Mouse (Mus musculus): ENCODE results near the gene Chst15.

Gene Chst15

GRCm38 (mm10) chr7:132302508-132303241 is 14.4 kb downstream of the Chst15 start:
- no peak for DNase-seq (ENCODE audit: extremely low spot score)

- DNase-seq (ENCODE audit: extremely low spot score): no peak
Measured at GRCm38 (mm10) chr7:132299661-132300210, 17.3 kb downstream of the Chst15 start.

DNA sequence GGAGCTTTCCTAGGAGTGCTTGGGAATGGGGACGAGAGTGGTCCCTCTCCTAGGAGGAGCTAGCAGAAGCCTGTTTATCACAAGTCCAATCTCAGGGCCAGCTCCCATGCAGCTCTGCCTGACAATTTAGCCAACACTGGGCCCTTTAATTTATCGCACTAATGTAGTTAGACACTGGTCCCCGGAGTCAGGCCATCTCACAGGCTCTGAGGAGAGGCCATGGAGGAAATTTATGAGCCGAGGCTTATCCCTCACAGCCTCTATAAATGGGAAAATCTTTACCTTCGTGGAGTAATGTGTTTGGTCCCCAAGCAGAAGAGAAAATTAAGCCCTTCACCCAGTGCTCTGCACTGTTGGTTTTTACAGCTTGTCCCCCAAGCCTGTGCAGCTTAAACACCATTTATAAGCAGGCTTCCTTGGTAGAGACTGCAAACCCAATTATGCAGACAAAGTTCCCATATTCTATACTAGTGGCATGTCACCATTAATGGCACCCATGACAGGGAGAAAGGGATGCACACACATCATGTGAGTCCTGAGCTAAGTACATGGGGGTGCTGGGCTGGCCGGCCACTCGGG is 18.5 kb downstream of the Chst15 start:
- no peak for DNase-seq (ENCODE audit: extremely low spot score)

DNA sequence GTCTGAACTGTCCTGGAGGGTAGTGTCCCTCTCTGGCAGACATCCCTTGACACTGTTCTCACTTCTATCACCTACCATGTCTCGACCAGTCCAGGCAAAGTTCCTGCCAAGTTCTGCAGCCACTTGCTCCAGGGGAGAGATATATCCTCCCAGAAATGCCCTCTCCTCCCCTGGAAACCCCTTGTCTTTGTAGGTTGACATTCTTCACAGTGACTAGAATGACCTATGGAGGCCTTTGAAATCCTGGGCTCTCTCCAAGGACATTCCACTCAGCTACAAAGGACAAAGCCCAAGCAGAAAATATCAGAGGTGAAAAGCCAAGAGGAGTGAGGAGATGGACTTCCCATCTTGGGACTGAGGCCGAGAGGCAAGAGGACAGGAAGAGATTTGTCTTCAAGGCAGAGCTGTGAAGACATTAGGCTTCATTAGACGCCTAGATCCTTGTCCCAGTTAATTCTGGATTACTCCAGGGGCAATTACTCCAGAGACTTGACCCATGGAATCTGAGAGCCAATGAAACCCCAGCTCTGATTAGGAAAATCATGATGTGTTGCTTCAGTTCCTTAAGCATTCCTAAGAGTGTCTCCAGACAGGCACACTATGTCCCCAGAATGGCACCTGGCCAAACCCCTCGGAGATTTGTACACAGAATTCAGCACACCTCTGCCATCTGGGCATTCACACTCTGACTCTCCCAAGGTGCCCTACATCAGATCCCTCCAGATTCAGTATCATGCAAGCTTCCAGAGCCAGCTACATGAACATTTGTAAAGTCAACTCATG is 20.2 kb downstream of the Chst15 start:
- DNase-seq (ENCODE audit: extremely low spot score): no peak

DNA sequence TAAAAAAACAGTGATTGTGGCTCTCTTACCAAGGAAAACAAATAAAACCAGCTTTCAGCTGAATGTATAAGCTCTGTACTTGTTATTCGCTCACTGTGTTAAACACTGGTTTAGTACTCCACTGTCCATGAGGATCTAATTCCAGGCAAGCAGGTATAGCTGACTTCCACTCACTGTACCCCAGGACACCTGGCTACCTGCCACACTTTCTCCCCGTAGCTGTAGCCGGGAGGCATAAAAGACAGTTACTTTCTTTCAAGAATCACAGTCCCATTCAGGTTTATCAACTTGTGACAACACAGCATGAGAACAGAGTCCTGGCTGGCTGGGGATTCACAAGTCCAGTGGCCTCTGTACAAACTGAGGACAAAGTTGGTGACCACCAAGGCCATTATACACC is 20.9 kb downstream of the Chst15 start:
- DNase-seq (ENCODE audit: extremely low spot score): no peak

DNA sequence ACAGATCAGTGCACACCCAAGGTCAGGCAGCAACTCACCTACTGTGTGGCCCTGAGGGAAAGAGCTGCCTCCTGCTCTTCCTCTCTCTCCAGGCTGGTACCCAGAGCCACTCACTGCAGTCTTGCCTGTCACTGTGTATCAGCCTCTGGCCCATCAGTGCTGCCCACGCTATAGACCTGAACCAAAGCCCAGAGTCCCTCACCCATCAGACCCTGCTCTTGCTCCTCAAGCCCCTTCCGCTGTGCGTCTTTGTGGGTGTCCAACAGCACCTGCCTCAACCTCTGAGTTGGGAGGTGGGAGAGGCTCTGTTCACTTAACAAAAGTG is 29.7 kb downstream of the Chst15 start:
- no peak for DNase-seq (ENCODE audit: extremely low spot score)

GRCm38 (mm10) chr7:132286630-132287339 is 30.2 kb downstream of the Chst15 start:
- DNase-seq (ENCODE audit: extremely low spot score): no peak

DNA sequence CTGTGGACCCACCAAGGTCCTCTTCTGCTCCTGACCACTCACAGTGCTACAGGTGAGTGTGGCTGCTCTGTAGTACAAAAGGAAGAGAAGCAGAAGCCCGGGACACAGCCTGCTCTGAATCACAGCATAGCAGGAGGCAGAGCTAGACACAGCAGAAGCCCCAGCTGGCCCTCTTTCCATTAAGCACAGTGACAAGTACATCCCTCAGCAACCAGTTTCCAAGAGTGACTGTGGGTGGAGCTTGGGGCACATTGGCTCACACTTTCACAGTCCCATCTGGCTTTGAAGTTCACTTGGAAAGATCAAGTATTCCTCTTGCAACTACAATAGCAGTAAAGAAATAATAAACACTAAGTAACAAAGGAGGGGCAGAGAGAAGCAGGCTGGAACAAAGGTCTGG is 32.2 kb downstream of the Chst15 start:
- DNase-seq (ENCODE audit: extremely low spot score): no peak

DNA sequence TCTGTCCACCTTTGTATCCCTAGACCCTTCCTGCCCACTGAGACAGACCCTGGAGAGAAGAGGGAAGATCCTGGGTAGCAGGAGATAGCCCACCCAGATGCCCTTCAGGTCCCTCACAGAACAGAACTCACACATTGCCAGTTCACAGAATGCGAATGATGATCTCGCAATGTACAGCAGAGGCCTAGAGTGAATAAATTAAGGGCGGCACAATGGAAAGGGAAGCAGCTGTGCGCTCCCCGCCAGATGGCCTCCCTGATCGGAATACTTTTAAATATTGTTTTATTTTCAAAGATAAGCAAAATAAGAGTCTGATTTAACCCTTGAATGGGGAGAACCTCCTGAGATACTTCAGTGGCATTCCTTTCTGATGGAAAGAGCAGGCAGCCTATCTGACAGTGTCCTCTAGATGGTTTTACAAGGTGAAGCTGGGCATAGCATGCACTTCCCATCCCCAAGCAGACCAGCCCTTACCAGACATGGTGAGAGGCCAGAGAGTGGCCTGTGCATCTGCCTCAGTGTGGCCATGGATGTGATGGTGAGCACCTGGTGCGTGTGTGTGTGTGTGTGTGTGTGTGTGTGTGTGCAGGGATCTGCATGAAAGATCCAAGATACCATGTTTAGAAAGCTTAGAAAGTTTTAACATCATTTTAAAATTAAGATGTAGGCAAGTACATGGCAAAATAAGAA is 32.8 kb downstream of the Chst15 start:
- DNase-seq (ENCODE audit: extremely low spot score): no peak

DNA sequence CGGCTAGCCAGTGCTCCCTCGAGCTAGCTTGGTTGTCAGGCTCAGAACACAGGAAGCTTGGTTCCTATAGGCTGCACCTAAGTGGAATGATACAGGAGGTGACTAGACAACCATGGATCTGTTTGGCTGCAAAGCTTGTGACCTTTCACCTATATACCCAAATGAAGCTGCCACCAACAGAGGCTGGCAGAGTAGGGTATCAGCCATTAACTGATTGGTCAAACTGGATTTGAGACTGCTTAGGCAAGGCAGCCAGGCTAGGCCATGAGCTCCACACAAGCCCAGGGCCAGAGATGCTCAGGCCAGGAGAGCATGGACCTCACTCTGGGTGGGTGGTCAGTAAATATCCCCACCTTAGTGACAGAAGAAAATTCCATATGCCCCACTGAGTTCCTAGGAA is 34.5 kb downstream of the Chst15 start:
- no peak for DNase-seq (ENCODE audit: extremely low spot score)

DNA sequence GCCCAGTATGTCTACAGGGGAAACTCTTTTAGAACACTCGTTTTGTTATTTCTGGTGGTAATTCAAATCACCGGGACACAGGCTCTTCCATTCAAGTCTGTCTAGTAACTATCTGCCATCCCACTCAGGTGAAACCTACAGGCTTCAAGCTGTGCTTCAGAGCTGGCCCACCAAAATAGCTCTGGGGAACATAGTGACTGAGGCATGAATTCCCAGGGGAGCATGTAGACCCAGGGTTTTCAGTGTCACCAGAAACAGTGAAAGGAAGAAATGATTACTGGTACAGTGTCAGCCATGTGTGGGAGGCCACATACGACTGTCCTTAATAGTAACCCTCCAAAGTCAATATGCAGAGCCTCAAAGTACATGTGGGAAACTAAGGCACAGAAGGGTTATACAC is 34.9 kb downstream of the Chst15 start:
- DNase-seq (ENCODE audit: extremely low spot score): no peak

DNA sequence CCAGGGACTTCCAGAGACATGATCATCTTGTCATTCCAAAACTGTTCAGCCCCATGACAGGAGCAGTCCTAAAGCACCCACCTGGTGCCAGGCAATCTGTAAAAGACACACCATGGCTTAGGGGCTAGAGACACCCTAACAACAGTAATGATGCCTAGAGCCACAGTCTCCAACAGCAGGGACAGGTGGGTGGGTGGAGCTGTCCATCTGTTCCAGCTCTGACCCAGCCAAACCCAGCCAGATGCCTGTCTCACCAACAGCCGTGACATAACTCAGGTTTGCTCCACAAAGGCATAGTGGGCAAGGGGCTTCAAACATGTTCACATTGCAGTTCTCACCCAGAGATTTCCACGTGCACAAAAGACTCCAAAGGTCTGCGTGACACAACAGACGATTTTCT is 35.3 kb downstream of the Chst15 start:
- no peak for DNase-seq (ENCODE audit: extremely low spot score)

DNA sequence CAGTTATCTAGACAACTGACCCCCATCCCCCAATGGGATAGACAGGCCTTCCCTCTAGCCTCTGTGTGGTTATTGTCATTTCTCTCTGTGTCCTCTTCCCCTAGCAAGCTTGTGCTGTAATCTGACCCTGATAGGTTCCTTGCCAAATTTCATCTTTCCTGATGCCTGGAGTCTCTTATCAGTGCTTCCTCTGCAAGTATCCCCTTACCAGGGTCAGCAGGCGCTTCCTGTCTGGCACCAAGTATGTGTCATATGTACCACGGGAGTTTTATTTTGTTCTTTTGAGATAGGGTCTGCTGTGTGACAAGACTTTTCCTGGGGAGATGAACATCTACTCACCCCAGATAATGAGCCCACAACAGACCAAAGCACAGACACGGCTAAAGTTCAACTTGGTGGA is 38.4 kb downstream of the Chst15 start:
- no peak for DNase-seq (ENCODE audit: extremely low spot score)

DNA sequence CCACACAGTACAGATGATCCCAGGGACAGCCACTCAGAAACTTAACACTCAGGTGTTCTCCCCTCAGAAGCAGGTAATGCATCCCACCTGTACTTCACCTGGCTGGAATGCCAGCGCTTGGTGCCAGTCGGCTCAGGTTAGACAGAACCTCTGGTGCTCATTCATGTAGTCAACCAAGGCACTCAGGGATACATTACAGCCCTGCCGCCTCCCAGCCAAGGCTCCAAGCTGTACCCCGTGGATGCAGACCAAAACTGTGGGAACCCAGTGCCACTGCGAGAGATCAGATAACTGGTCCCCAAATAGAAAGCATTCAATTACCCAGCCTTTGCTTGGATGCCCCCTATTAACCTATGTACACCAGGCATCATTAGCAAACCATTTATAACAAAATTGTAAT is 40.7 kb downstream of the Chst15 start:
- no peak for DNase-seq (ENCODE audit: extremely low spot score)

GRCm38 (mm10) chr7:132273741-132274513 is 43.1 kb downstream of the Chst15 start:
- no peak for DNase-seq (ENCODE audit: extremely low spot score)

DNA sequence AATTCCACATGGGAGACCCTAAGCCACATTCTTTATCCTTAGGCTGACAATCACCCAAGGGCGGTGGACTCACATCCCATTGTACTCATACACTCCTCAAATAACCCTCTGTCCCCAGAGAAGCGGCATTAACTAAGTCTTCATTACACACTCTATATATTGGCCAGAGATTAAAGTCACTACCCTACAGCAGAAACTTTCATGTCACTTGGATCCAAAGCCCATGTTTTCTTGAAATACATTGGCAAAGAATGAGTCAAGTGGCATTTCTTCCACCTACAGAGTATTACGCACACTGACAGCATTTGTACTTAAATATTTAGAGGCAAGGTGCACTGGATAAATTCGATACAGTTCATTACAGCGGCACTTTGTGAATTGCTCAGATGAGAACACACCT is 44.0 kb downstream of the Chst15 start:
- no peak for DNase-seq (ENCODE audit: extremely low spot score)

- DNase-seq (ENCODE audit: extremely low spot score): no peak
Measured at GRCm38 (mm10) chr7:132270364-132270763, 46.7 kb downstream of the Chst15 start.

DNA sequence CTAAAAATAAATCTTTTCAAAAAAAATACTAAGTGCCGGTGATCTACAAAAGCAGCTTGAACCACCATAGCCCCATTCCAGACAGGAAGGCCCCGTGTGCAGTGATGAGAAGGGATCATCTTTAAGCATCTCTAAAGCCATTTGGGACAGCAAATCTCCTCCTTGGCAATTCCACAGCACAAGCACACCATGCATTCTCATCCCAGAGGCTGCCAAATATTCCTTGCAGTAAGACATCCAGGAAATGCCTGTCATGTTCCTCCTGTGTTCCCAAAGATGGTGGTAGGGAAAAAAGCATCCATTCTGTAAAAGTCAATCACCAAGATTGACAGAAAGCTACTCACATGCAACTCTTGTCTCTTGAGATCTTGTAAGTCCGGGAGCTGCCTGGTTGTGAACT is 47.4 kb downstream of the Chst15 start:
- no peak for DNase-seq (ENCODE audit: extremely low spot score)

GRCm38 (mm10) chr7:132267721-132268498 is 49.1 kb downstream of the Chst15 start:
- no peak for DNase-seq (ENCODE audit: extremely low spot score)

- no peak for DNase-seq (ENCODE audit: extremely low spot score)
Measured at GRCm38 (mm10) chr7:132264763-132265162, 52.3 kb downstream of the Chst15 start.

Measured in embryo, embryonic 9.5 days (tissue).